Comparison of ENCODE assay signal across 8 mouse cellular contexts in genomic region chr4:134160071-134160470, GRCm38 (mm10). TPM values are rescaled to one million over a fixed set of nuclear protein-coding genes. Genes with fewer than 3 reads are reported as not detected.
DNase-seq lines count a peak whose midpoint lies in the region; ATAC-seq and TF ChIP-seq lines count a peak whose summit lies in the region.
"Not testable (repeated sequence)": the region's sequence is repeated elsewhere in the genome, so short reads cannot be mapped to it uniquely, and the experiment has no call there.

No protein-coding gene starts in this region.

- ATAC-seq in heart, embryonic 12.5 days (ENCODE audit: insufficient number of reproducible peaks, low FRiP score); limb, embryonic 13.5 days (ENCODE audit: low FRiP score, low read depth): not testable (repeated sequence)

- H3K36me3 ChIP-seq in heart, embryonic 12.5 days; limb, embryonic 13.5 days; small intestine, adult 2 months (ENCODE audit: control insufficient read depth, insufficient read depth, low read length): not testable (repeated sequence)
- H3K36me3 ChIP-seq in midbrain, embryonic 10.5 days: peaks cover 20% of the 10 kb centered on the region

- 7% methylated on average over 30 of the region's 30 CpGs for WGBS in heart, embryonic 12.5 days
- WGBS in limb, embryonic 13.5 days: 5% methylated on average over 30 of the region's 30 CpGs
- 14% methylated on average over 30 of the region's 30 CpGs for WGBS in midbrain, embryonic 10.5 days
- 8% methylated on average over 30 of the region's 30 CpGs for WGBS in small intestine, adult 2 months

- H3K4me3 ChIP-seq in bone marrow macrophage, adult 2 months (ENCODE audit: insufficient read depth, low read length): peak overlapping the region; percentile 75
- H3K4me3 ChIP-seq in embryonic fibroblast, embryonic 13.5 days (ENCODE audit: insufficient read depth, low read length): peak overlapping the region; percentile 44
- peak overlapping the region; percentile 56 for H3K4me3 ChIP-seq in heart, embryonic 12.5 days
- H3K4me3 ChIP-seq in limb, embryonic 13.5 days: peak overlapping the region; percentile 54
- peak overlapping the region; percentile 59 for H3K4me3 ChIP-seq in midbrain, embryonic 10.5 days
- peak overlapping the region; percentile 65 for H3K4me3 ChIP-seq in small intestine, adult 2 months (ENCODE audit: low read depth, low read length)

- TF ChIP-seq POLR2A in bone marrow macrophage, adult 2 months (IDR thresholded peaks at IDR 0.05; ENCODE audit: borderline replicate concordance, low read depth, low read length); embryonic fibroblast, embryonic 13.5 days (IDR thresholded peaks at IDR 0.05; ENCODE audit: low read depth, low read length): not testable (repeated sequence)
- TF ChIP-seq POLR2A in small intestine, adult 2 months (IDR thresholded peaks at IDR 0.05; ENCODE audit: low read depth, low read length): peak; percentile 14; the same call in 1 of the 2 replicates

- H3K27me3 ChIP-seq in heart, embryonic 12.5 days (replicated peaks); limb, embryonic 13.5 days; midbrain, embryonic 10.5 days (ENCODE audit: low read depth, poor library complexity, severe bottlenecking); small intestine, adult 2 months (ENCODE audit: control insufficient read depth, insufficient read depth, low read length): not testable (repeated sequence)

- peaks cover 30% of the 10 kb centered on the region for H3K4me1 ChIP-seq in bone marrow macrophage, adult 2 months (ENCODE audit: control insufficient read depth, insufficient read depth, low read length)
- not testable (repeated sequence) for H3K4me1 ChIP-seq in embryonic fibroblast, embryonic 13.5 days (ENCODE audit: control insufficient read depth, insufficient read depth, low read length); limb, embryonic 13.5 days; midbrain, embryonic 10.5 days; small intestine, adult 2 months (ENCODE audit: control insufficient read depth, insufficient read depth, insufficient read length, low read length)
- H3K4me1 ChIP-seq in heart, embryonic 12.5 days (replicated peaks): peaks cover 23% of the 10 kb centered on the region

- H3K9ac ChIP-seq in heart, embryonic 12.5 days: peak overlapping the region; percentile 59
- H3K9ac ChIP-seq in limb, embryonic 13.5 days: peak overlapping the region; percentile 66

- peak overlapping the region; percentile 95 for H3K27ac ChIP-seq in bone marrow macrophage, adult 2 months (ENCODE audit: insufficient read depth, low read depth, low read length)
- H3K27ac ChIP-seq in embryonic fibroblast, embryonic 13.5 days (ENCODE audit: insufficient read depth, low read length): peak overlapping the region; percentile 35
- H3K27ac ChIP-seq in heart, embryonic 12.5 days (ENCODE audit: poor library complexity, severe bottlenecking); limb, embryonic 13.5 days; midbrain, embryonic 10.5 days (replicated peaks): not testable (repeated sequence)
- H3K27ac ChIP-seq in small intestine, adult 2 months (ENCODE audit: insufficient read depth, low read depth, low read length): peak overlapping the region; percentile 78

- DNase-seq in kidney, adult 18-20 months: peak; percentile 66
- DNase-seq in midbrain, embryonic 10.5 days (ENCODE audit: low spot score): peak; percentile 39
- DNase-seq in yolk sac, embryonic 10.5 days (ENCODE audit: low spot score): peak; percentile 53

- H3K4me2 ChIP-seq in heart, embryonic 12.5 days: peak overlapping the region; percentile 61
- H3K4me2 ChIP-seq in limb, embryonic 13.5 days (replicated peaks): peak overlapping the region; percentile 60

- TF ChIP-seq CTCF in bone marrow macrophage, adult 2 months (IDR thresholded peaks at IDR 0.05; ENCODE audit: low read depth, low read length); embryonic fibroblast, embryonic 13.5 days (IDR thresholded peaks at IDR 0.05; ENCODE audit: borderline replicate concordance, insufficient read depth, low read length); small intestine, adult 2 months (IDR thresholded peaks at IDR 0.05; ENCODE audit: extremely low read depth, insufficient read length, insufficient replicate concordance, low read depth, low read length): not testable (repeated sequence)

- not testable (repeated sequence) for H3K9me3 ChIP-seq in heart, embryonic 12.5 days (replicated peaks); limb, embryonic 13.5 days; midbrain, embryonic 10.5 days (replicated peaks)

RNA-seq across cellular contexts. Expression of gene Cep85, which starts 26.8 kb away (rescaled TPM):
- polyA plus RNA-seq in bone marrow macrophage, adult 2 months (2012; ENCODE audit: insufficient read depth, insufficient read length, missing spikeins): 12.5 and 13.9 TPM in 2 replicates
- 17.4 and 22.1 TPM in 2 replicates for polyA plus RNA-seq in embryonic fibroblast, embryonic 13.5 days (2011; ENCODE audit: insufficient read length, low read depth, missing spikeins)
- 29.5 and 30.1 TPM in 2 replicates for polyA plus RNA-seq in heart, embryonic 12.5 days (2016; fragmentation: Nextera tagmentation; extraction: Ambion mirVana)
- polyA plus RNA-seq in limb, embryonic 13.5 days (2015; fragmentation: Nextera tagmentation; extraction: Ambion mirVana): 33.3 and 34.9 TPM in 2 replicates
- 33.7 and 35.9 TPM in 2 replicates for polyA plus RNA-seq in midbrain, embryonic 10.5 days (2016; fragmentation: Nextera tagmentation; extraction: Ambion mirVana)
- 5.3 and 19.2 TPM in 2 replicates for polyA plus RNA-seq in small intestine, adult 2 months (2012; rRNA removed)

RNA-seq across cellular contexts. Expression of gene Sh3bgrl3, which starts 31.5 kb away (rescaled TPM):
- polyA plus RNA-seq in bone marrow macrophage, adult 2 months (2012; ENCODE audit: insufficient read depth, insufficient read length, missing spikeins): 1,334 and 1,359 TPM in 2 replicates
- polyA plus RNA-seq in embryonic fibroblast, embryonic 13.5 days (2011; ENCODE audit: insufficient read length, low read depth, missing spikeins): 317 and 335 TPM in 2 replicates
- polyA plus RNA-seq in heart, embryonic 12.5 days (2016; fragmentation: Nextera tagmentation; extraction: Ambion mirVana): 179 and 190 TPM in 2 replicates
- polyA plus RNA-seq in limb, embryonic 13.5 days (2015; fragmentation: Nextera tagmentation; extraction: Ambion mirVana): 420 and 444 TPM in 2 replicates
- 302 and 324 TPM in 2 replicates for polyA plus RNA-seq in midbrain, embryonic 10.5 days (2016; fragmentation: Nextera tagmentation; extraction: Ambion mirVana)
- 453 and 911 TPM in 2 replicates for polyA plus RNA-seq in small intestine, adult 2 months (2012; rRNA removed)

RNA-seq across cellular contexts. Expression of gene Gm7534, which starts 42.7 kb away (rescaled TPM):
- not detected in 2 replicates for polyA plus RNA-seq in bone marrow macrophage, adult 2 months (2012; ENCODE audit: insufficient read depth, insufficient read length, missing spikeins)
- not detected in 2 replicates for polyA plus RNA-seq in embryonic fibroblast, embryonic 13.5 days (2011; ENCODE audit: insufficient read length, low read depth, missing spikeins)
- not detected in 2 replicates for polyA plus RNA-seq in heart, embryonic 12.5 days (2016; fragmentation: Nextera tagmentation; extraction: Ambion mirVana)
- not detected in 2 replicates for polyA plus RNA-seq in limb, embryonic 13.5 days (2015; fragmentation: Nextera tagmentation; extraction: Ambion mirVana)
- polyA plus RNA-seq in midbrain, embryonic 10.5 days (2016; fragmentation: Nextera tagmentation; extraction: Ambion mirVana): not detected in 2 replicates
- not detected in 2 replicates for polyA plus RNA-seq in small intestine, adult 2 months (2012; rRNA removed)

RNA-seq across cellular contexts. Expression of gene Ubxn11, which starts 57.7 kb away (rescaled TPM):
- 2.5 and 5.8 TPM in 2 replicates for polyA plus RNA-seq in bone marrow macrophage, adult 2 months (2012; ENCODE audit: insufficient read depth, insufficient read length, missing spikeins)
- 2.6 TPM in 2 replicates for polyA plus RNA-seq in embryonic fibroblast, embryonic 13.5 days (2011; ENCODE audit: insufficient read length, low read depth, missing spikeins)
- 2.2 and 2.7 TPM in 2 replicates for polyA plus RNA-seq in heart, embryonic 12.5 days (2016; fragmentation: Nextera tagmentation; extraction: Ambion mirVana)
- polyA plus RNA-seq in limb, embryonic 13.5 days (2015; fragmentation: Nextera tagmentation; extraction: Ambion mirVana): 13.6 and 14.3 TPM in 2 replicates
- polyA plus RNA-seq in midbrain, embryonic 10.5 days (2016; fragmentation: Nextera tagmentation; extraction: Ambion mirVana): 4.8 and 6.5 TPM in 2 replicates
- 2.8 and 4.5 TPM in 2 replicates for polyA plus RNA-seq in small intestine, adult 2 months (2012; rRNA removed)
